Mouse (Mus musculus): Measurements from ENCODE around the gene Xbp1. TPM values are rescaled to one million over a fixed set of nuclear protein-coding genes. Genes with fewer than 3 reads are reported as not detected.

The Xbp1 gene
- polyA plus RNA-seq, 1 experiment, result 131 TPM

GRCm38 (mm10) chr11:5575046-5575445 lies 54.6 kb downstream of the Xbp1 start:
- Histone ChIP-seq H3K4me3 (replicated peaks; ENCODE audit: extremely low read depth, low read depth, low read length) (no peak overlapping the region), H3K4me1 (ENCODE audit: control insufficient read depth, insufficient read depth, low read length) (no peaks in the 10 kb centered on the region)
- TF ChIP-seq POLR2A (IDR thresholded peaks at IDR 0.05; ENCODE audit: borderline replicate concordance, extremely low read depth, low read depth, low read length) (no peak), CTCF (IDR thresholded peaks at IDR 0.05; ENCODE audit: insufficient read depth, low read length) (no peak)
- 57% methylated on average over 6 of the region's 6 CpGs for WGBS
- no peak for DNase-seq

Other genes with a start within 250 kb of the Xbp1 start
- 10.8 and 14.4 TPM in 2 replicates for gene Znrf3, start 75.8 kb upstream of the Xbp1 start, polyA plus RNA-seq (2012; rRNA removed)
- 7.9 and 8.7 TPM in 2 replicates for gene Ccdc117, start 21.5 kb downstream of the Xbp1 start, polyA plus RNA-seq (2012; rRNA removed)
- not detected in 2 replicates for gene Ankrd36, start 49.0 kb downstream of the Xbp1 start, polyA plus RNA-seq (2012; rRNA removed)
- gene Mrps24, start 195.0 kb downstream of the Xbp1 start, polyA plus RNA-seq (2012; rRNA removed), result 130 and 199 TPM in 2 replicates
- gene Urgcp, start 241.7 kb downstream of the Xbp1 start, polyA plus RNA-seq (2012; rRNA removed), result 21.5 and 21.9 TPM in 2 replicates